Mouse (Mus musculus) embryonic facial prominence, embryonic 10.5 days (tissue): ENCODE results near the gene Gm32717. TPM values are rescaled to one million over a fixed set of nuclear protein-coding genes. Genes with fewer than 3 reads are reported as not detected.
"Not testable (repeated sequence)": the region's sequence is repeated elsewhere in the genome, so short reads cannot be mapped to it uniquely, and the experiment has no call there.

ENCODE experiments used
- DNase-seq: peaks from one replicate; pipeline ENCODE4 v3.0.0-alpha.2; 2017; ENCODE audit warnings: low spot score
- H3K27ac ChIP-seq: fragments of 300-500 bp; sonication (generic); replicated peaks from 2 replicates; pipeline ENCODE4 v1.5.1; 2016; ENCODE audit warnings: mild to moderate bottlenecking
- H3K27me3 ChIP-seq: fragments of 300-500 bp; sonication (generic); replicated peaks from 2 replicates; pipeline ENCODE4 v1.6.1; 2016; ENCODE audit warnings: low read depth, mild to moderate bottlenecking; ENCODE audit not compliant: poor library complexity, severe bottlenecking
- H3K36me3 ChIP-seq: fragments of 300-500 bp; sonication (generic); replicated peaks from 2 replicates; pipeline ENCODE4 v1.6.1; 2016; ENCODE audit warnings: mild to moderate bottlenecking, moderate library complexity
- H3K4me1 ChIP-seq: fragments of 300-500 bp; sonication (generic); 2 replicates; pipeline ENCODE4 v1.6.1; 2016
- H3K4me3 ChIP-seq: fragments of 300-500 bp; sonication (generic); 2 replicates; pipeline ENCODE4 v1.5.1; 2016; ENCODE audit warnings: mild to moderate bottlenecking, moderate library complexity
- H3K9me3 ChIP-seq: fragments of 300-500 bp; sonication (generic); 2 replicates; pipeline ENCODE4 v1.6.1; 2016; ENCODE audit warnings: mild to moderate bottlenecking
- WGBS: fragments of 180-500 bp; shearing (Covaris S2); methylation state at CpG from one replicate; pipeline ENCODE4 v1.1.7; 2016; 5-methylcytosine and 5-hydroxymethylcytosine counted together
- polyA plus RNA-seq: library from polyadenylated mRNA; unstranded; fragments of >200 nt; fragmentation: Nextera tagmentation; extraction: Ambion mirVana; gene quantifications from 2 replicates; pipeline ENCODE4 v1.2.1, GENCODE M21; 2016

Gm32717 gene
- polyA plus RNA-seq, 1 experiment from 2014 or later = not detected

GRCm38 (mm10) chr10:118195150-118195549 is 45.4 kb downstream of the Gm32717 start:
- not testable (repeated sequence) for H3K27ac ChIP-seq, DNase-seq, H3K4me3 ChIP-seq, H3K4me1 ChIP-seq, H3K9me3 ChIP-seq, H3K27me3 ChIP-seq, H3K36me3 ChIP-seq
- WGBS = 31% methylated on average over 3 of the region's 3 CpGs

Other genes with a start within 250 kb of the Gm32717 start
- gene Mdm1, start 99.0 kb downstream of the Gm32717 start, polyA plus RNA-seq = 56.7 and 58.0 TPM in 2 replicates
- gene Il22, start 35.8 kb downstream of the Gm32717 start, polyA plus RNA-seq = not detected in 2 replicates
- not detected in 2 replicates for gene Gm32802, start 17.9 kb upstream of the Gm32717 start, polyA plus RNA-seq
- not detected in 2 replicates for gene Iltifb, start 54.3 kb upstream of the Gm32717 start, polyA plus RNA-seq
- not detected in 2 replicates for gene Gm9040, start 86.2 kb upstream of the Gm32717 start, polyA plus RNA-seq
- gene Gm9044, start 91.6 kb upstream of the Gm32717 start, polyA plus RNA-seq = not detected in 2 replicates
- gene Gm9045, start 97.1 kb upstream of the Gm32717 start, polyA plus RNA-seq = 0.13 TPM in 1 of 2 replicates, not detected in the other
- not detected in 2 replicates for gene Gm9046, start 102.5 kb upstream of the Gm32717 start, polyA plus RNA-seq
- gene Gm9048, start 107.9 kb upstream of the Gm32717 start, polyA plus RNA-seq = not detected in 2 replicates
- 0.13 TPM in 1 of 2 replicates, not detected in the other for gene Gm9049, start 113.3 kb upstream of the Gm32717 start, polyA plus RNA-seq
- not detected in 2 replicates for gene Ifng, start 200.3 kb upstream of the Gm32717 start, polyA plus RNA-seq